Mouse (Mus musculus): ENCODE data around the gene Btbd9. TPM values are rescaled to one million over a fixed set of nuclear protein-coding genes. Genes with fewer than 3 reads are reported as not detected.

The Btbd9 gene
- polyA plus RNA-seq, 1 experiment from 2014 or later, result 52.5 TPM

- H3K4me1 ChIP-seq (ENCODE audit: control insufficient read depth, insufficient read depth, low read length), result 0 out of 2 replicates have a peak, but pooled peaks cover 3% of the 10 kb centered on the region
- no peaks in the 10 kb centered on the region for H3K36me3 ChIP-seq (ENCODE audit: control insufficient read depth, insufficient read depth, low read length)
- H3K4me3 ChIP-seq (ENCODE audit: low read length), result no peak overlapping the region
- WGBS, result 73% methylated on average over 6 of the region's 6 CpGs
- no peak for ATAC-seq (ENCODE audit: low FRiP score, low TSS enrichment)
- H3K4me2 ChIP-seq (replicated peaks; ENCODE audit: low read depth, low read length), result no peak overlapping the region
- H3K27me3 ChIP-seq (ENCODE audit: control insufficient read depth, insufficient read depth, low read length), result no peaks in the 10 kb centered on the region
- no peaks in the 10 kb centered on the region for H3K9me3 ChIP-seq (ENCODE audit: control insufficient read depth, low read length)
- H3K27ac ChIP-seq (ENCODE audit: low read depth, low read length), result no peak overlapping the region
- H3K9ac ChIP-seq (ENCODE audit: low read depth, low read length), result no peak overlapping the region
Measured at GRCm38 (mm10) chr17:30454155-30454861, 122.0 kb downstream of the Btbd9 start.

DNA sequence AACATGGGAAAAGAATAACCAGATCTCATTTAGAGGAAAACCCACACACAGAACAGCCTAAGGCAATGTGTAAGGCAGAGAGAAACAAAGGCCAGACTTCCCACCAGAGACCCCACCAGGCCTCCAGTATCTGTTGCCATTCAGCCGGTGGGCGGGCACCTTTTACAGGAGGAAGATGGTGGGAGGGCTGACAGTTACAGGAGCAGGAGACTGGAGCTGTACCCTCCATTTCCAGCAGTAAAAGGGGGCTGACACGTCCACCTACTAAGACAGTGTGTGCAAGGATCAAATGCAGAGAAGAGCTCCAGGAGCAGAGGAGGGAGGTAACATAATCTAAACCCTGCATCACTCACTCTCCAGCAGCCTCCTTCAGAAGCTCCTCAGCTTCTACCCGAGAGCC lies 123.0 kb downstream of the Btbd9 start:
- no peak for ATAC-seq (ENCODE audit: low FRiP score, low TSS enrichment)
- H3K4me1 ChIP-seq (ENCODE audit: control insufficient read depth, insufficient read depth, low read length), result 0 out of 2 replicates have a peak, but pooled peaks cover 3% of the 10 kb centered on the region
- no peak overlapping the region for H3K9ac ChIP-seq (ENCODE audit: low read depth, low read length)
- 51% methylated on average over 4 of the region's 4 CpGs for WGBS
- no peak overlapping the region for H3K27ac ChIP-seq (ENCODE audit: low read depth, low read length)
- no peaks in the 10 kb centered on the region for H3K27me3 ChIP-seq (ENCODE audit: control insufficient read depth, insufficient read depth, low read length)
- no peak overlapping the region for H3K4me2 ChIP-seq (replicated peaks; ENCODE audit: low read depth, low read length)
- no peaks in the 10 kb centered on the region for H3K36me3 ChIP-seq (ENCODE audit: control insufficient read depth, insufficient read depth, low read length)
- H3K4me3 ChIP-seq (ENCODE audit: low read length), result no peak overlapping the region
- H3K9me3 ChIP-seq (ENCODE audit: control insufficient read depth, low read length), result no peaks in the 10 kb centered on the region

DNA sequence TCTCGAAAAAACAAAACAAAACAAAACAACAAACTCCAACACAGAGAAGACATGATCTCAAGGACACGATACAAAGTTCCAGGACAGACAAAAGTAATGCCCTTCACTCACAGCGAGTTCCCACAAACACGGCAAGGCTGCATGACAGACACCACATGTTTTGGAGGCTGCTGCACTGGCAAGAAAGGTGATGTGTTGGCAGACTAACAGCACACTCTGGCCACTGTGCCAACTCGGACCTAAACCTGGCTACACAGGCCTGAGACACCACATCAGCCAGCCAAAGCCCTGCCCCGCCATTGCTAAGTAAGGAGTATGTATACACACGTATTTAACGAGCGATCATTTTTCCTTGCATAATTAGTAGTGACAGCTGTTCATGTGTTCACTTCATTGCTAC lies 123.9 kb downstream of the Btbd9 start:
- Histone ChIP-seq H3K27ac (ENCODE audit: low read depth, low read length) (no peak overlapping the region), H3K4me1 (ENCODE audit: control insufficient read depth, insufficient read depth, low read length) (0 out of 2 replicates have a peak, but pooled peaks cover 3% of the 10 kb centered on the region), H3K9me3 (ENCODE audit: control insufficient read depth, low read length) (no peaks in the 10 kb centered on the region), H3K4me3 (ENCODE audit: low read length) (no peak overlapping the region), H3K4me2 (replicated peaks; ENCODE audit: low read depth, low read length) (no peak overlapping the region), H3K9ac (ENCODE audit: low read depth, low read length) (no peak overlapping the region), H3K36me3 (ENCODE audit: control insufficient read depth, insufficient read depth, low read length) (no peaks in the 10 kb centered on the region), H3K27me3 (ENCODE audit: control insufficient read depth, insufficient read depth, low read length) (no peaks in the 10 kb centered on the region)
- no peak for ATAC-seq (ENCODE audit: low FRiP score, low TSS enrichment)
- WGBS, result 90% methylated on average over 9 of the region's 9 CpGs

DNA sequence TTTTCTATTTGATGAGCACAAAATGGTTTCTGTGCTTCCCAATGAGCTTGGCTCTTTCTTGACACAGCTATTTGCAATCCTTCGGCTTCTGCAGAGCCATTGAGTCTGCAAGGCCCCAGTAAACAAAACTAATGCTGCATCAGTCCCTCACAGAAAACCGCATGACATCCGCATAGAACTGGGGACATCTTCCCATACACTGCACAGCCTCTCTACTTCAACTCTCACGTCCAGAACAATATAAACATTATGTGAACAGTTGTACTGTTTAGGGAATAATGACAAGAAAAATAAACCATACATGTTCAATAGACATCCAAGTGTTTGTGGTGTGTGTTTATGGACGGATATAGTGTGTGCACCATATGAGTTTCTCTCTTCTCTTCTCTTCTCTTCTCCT lies 127.7 kb downstream of the Btbd9 start:
- H3K4me2 ChIP-seq (replicated peaks; ENCODE audit: low read depth, low read length), result no peak overlapping the region
- no peak overlapping the region for H3K9ac ChIP-seq (ENCODE audit: low read depth, low read length)
- 87% methylated on average over 5 of the region's 5 CpGs for WGBS
- H3K27me3 ChIP-seq (ENCODE audit: control insufficient read depth, insufficient read depth, low read length), result no peaks in the 10 kb centered on the region
- no peaks in the 10 kb centered on the region for H3K9me3 ChIP-seq (ENCODE audit: control insufficient read depth, low read length)
- no peak overlapping the region for H3K27ac ChIP-seq (ENCODE audit: low read depth, low read length)
- ATAC-seq (ENCODE audit: low FRiP score, low TSS enrichment), result no peak
- H3K4me1 ChIP-seq (ENCODE audit: control insufficient read depth, insufficient read depth, low read length), result no peaks in the 10 kb centered on the region
- H3K36me3 ChIP-seq (ENCODE audit: control insufficient read depth, insufficient read depth, low read length), result no peaks in the 10 kb centered on the region
- H3K4me3 ChIP-seq (ENCODE audit: low read length), result no peak overlapping the region

GRCm38 (mm10) chr17:30445805-30446441 lies 130.4 kb downstream of the Btbd9 start:
- Histone ChIP-seq H3K27ac (ENCODE audit: low read depth, low read length) (no peak overlapping the region), H3K36me3 (ENCODE audit: control insufficient read depth, insufficient read depth, low read length) (no peaks in the 10 kb centered on the region), H3K4me2 (replicated peaks; ENCODE audit: low read depth, low read length) (no peak overlapping the region), H3K9ac (ENCODE audit: low read depth, low read length) (no peak overlapping the region), H3K4me3 (ENCODE audit: low read length) (no peak overlapping the region), H3K27me3 (ENCODE audit: control insufficient read depth, insufficient read depth, low read length) (no peaks in the 10 kb centered on the region), H3K9me3 (ENCODE audit: control insufficient read depth, low read length) (no peaks in the 10 kb centered on the region), H3K4me1 (ENCODE audit: control insufficient read depth, insufficient read depth, low read length) (no peaks in the 10 kb centered on the region)
- 92% methylated on average over 3 of the region's 3 CpGs for WGBS
- no peak for ATAC-seq (ENCODE audit: low FRiP score, low TSS enrichment)

- Histone ChIP-seq H3K27ac (ENCODE audit: low read depth, low read length) (no peak overlapping the region), H3K9me3 (ENCODE audit: control insufficient read depth, low read length) (no peaks in the 10 kb centered on the region), H3K9ac (ENCODE audit: low read depth, low read length) (no peak overlapping the region), H3K4me2 (replicated peaks; ENCODE audit: low read depth, low read length) (no peak overlapping the region), H3K36me3 (ENCODE audit: control insufficient read depth, insufficient read depth, low read length) (no peaks in the 10 kb centered on the region), H3K4me3 (ENCODE audit: low read length) (no peak overlapping the region), H3K27me3 (ENCODE audit: control insufficient read depth, insufficient read depth, low read length) (no peaks in the 10 kb centered on the region), H3K4me1 (ENCODE audit: control insufficient read depth, insufficient read depth, low read length) (no peaks in the 10 kb centered on the region)
- 77% methylated on average over 3 of the region's 3 CpGs for WGBS
- ATAC-seq (ENCODE audit: low FRiP score, low TSS enrichment), result no peak
Measured at GRCm38 (mm10) chr17:30439702-30440101, 136.6 kb downstream of the Btbd9 start.

GRCm38 (mm10) chr17:30438786-30439185 lies 137.5 kb downstream of the Btbd9 start:
- ATAC-seq (ENCODE audit: low FRiP score, low TSS enrichment), result no peak
- H3K27ac ChIP-seq (ENCODE audit: low read depth, low read length), result no peak overlapping the region
- H3K27me3 ChIP-seq (ENCODE audit: control insufficient read depth, insufficient read depth, low read length), result no peaks in the 10 kb centered on the region
- no peaks in the 10 kb centered on the region for H3K9me3 ChIP-seq (ENCODE audit: control insufficient read depth, low read length)
- WGBS, result 84% methylated on average over 4 of the region's 4 CpGs
- H3K4me1 ChIP-seq (ENCODE audit: control insufficient read depth, insufficient read depth, low read length), result no peaks in the 10 kb centered on the region
- no peak overlapping the region for H3K4me3 ChIP-seq (ENCODE audit: low read length)
- no peak overlapping the region for H3K9ac ChIP-seq (ENCODE audit: low read depth, low read length)
- H3K4me2 ChIP-seq (replicated peaks; ENCODE audit: low read depth, low read length), result no peak overlapping the region
- H3K36me3 ChIP-seq (ENCODE audit: control insufficient read depth, insufficient read depth, low read length), result no peaks in the 10 kb centered on the region

- H3K27me3 ChIP-seq (ENCODE audit: control insufficient read depth, insufficient read depth, low read length), result no peaks in the 10 kb centered on the region
- H3K9me3 ChIP-seq (ENCODE audit: control insufficient read depth, low read length), result no peaks in the 10 kb centered on the region
- ATAC-seq (ENCODE audit: low FRiP score, low TSS enrichment), result no peak
- H3K36me3 ChIP-seq (ENCODE audit: control insufficient read depth, insufficient read depth, low read length), result no peaks in the 10 kb centered on the region
- no peak overlapping the region for H3K9ac ChIP-seq (ENCODE audit: low read depth, low read length)
- H3K4me3 ChIP-seq (ENCODE audit: low read length), result no peak overlapping the region
- H3K4me1 ChIP-seq (ENCODE audit: control insufficient read depth, insufficient read depth, low read length), result no peaks in the 10 kb centered on the region
- no peak overlapping the region for H3K4me2 ChIP-seq (replicated peaks; ENCODE audit: low read depth, low read length)
- H3K27ac ChIP-seq (ENCODE audit: low read depth, low read length), result no peak overlapping the region
- WGBS, result 72% methylated on average over 5 of the region's 5 CpGs
Measured at GRCm38 (mm10) chr17:30436021-30436461, 140.2 kb downstream of the Btbd9 start.

DNA sequence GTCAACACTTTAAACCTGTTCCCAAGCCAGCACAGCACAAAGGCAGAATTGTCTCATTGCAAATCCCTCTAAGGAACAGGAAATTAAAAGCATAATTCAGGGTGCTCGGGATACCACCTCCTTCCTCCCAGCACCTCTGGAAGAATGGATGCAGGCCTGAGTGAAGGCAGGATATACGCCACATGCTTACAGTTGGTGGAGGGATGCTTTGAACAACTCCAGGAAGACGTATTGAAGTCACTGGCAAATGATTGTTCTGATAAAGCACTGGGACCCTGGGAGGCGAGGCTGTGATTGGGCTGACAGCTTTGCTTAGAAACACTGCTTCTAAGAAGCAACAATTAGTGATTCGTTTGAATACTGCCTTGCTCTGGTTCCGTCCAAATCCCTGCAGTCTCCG lies 140.8 kb downstream of the Btbd9 start:
- Histone ChIP-seq H3K27me3 (ENCODE audit: control insufficient read depth, insufficient read depth, low read length) (no peaks in the 10 kb centered on the region), H3K27ac (ENCODE audit: low read depth, low read length) (no peak overlapping the region), H3K9ac (ENCODE audit: low read depth, low read length) (no peak overlapping the region), H3K9me3 (ENCODE audit: control insufficient read depth, low read length) (no peaks in the 10 kb centered on the region), H3K4me1 (ENCODE audit: control insufficient read depth, insufficient read depth, low read length) (no peaks in the 10 kb centered on the region), H3K4me2 (replicated peaks; ENCODE audit: low read depth, low read length) (no peak overlapping the region), H3K4me3 (ENCODE audit: low read length) (no peak overlapping the region), H3K36me3 (ENCODE audit: control insufficient read depth, insufficient read depth, low read length) (no peaks in the 10 kb centered on the region)
- no peak for ATAC-seq (ENCODE audit: low FRiP score, low TSS enrichment)
- 65% methylated on average over 7 of the region's 7 CpGs for WGBS

Data from kidney, embryonic 14.5 days (tissue).